Mouse (Mus musculus): ENCODE results near the gene Mesd.

DNA sequence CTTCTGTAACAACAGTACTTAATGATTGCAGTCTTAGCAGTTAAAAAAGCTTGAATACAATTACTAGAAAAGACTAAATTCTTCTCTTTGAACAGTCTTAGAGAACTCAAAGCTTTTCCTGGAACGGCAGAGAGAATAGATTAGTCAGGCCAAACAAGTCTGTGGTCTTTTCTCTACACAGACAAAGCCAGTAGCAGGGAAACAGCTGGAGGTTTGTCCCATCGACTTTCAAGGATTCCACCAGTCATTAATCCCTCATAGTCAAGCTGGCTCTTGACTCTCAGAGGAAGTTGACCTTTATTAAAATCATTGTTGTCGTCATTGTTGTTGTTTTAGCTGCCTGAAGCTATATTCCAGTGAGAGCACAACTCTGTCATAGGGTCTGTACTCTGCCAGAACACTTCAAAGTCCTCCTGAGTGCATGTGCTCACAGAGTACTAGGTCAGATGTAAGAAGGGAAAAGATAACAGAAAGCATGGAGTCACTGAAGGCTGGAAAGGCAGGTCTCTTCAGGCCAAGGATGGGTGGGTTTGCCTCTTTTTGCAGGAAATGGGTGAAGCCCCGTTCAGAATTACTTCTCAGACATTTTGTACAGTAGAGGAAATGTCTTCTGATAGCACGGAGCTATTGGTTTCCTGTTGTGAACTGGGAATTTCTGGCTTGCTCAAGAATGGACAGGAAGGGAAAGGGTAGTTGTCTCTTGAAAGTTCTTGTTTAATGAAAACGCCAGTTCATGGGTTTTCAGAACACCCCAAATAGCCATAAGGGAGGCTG is 41.6 kb upstream of the Mesd start:
- TF ChIP-seq POLR2A (IDR thresholded peaks at IDR 0.05; ENCODE audit: borderline replicate concordance, low read depth, low read length) (no peak), CTCF (IDR thresholded peaks at IDR 0.05; ENCODE audit: low read depth, low read length) (no peak)

All from bone marrow macrophage, adult 2 months (primary cell).